Mouse (Mus musculus) T-helper 17 cell (primary cell): Measurements from ENCODE around the gene Enthd1.
"Not testable (repeated sequence)": the region's sequence is repeated elsewhere in the genome, so short reads cannot be mapped to it uniquely, and the experiment has no call there.

Experiments
- in situ Hi-C, 2 experiments: fragments of 300-600 bp; cut with MboI, MseI; formaldehyde crosslinking; loops; 1 replicate in 1 of 2; 2 replicates in 1 of 2; pipeline ENCODE4 v1.15.1; 2025; ENCODE audit warnings: high pct_unique_total_duplicates in 2 of 2

Enthd1 gene

GRCm38 (mm10) chr15:80501106-80502096 lies 63.6 kb downstream of the Enthd1 start:
- in situ Hi-C loops, result no loop called here

DNA sequence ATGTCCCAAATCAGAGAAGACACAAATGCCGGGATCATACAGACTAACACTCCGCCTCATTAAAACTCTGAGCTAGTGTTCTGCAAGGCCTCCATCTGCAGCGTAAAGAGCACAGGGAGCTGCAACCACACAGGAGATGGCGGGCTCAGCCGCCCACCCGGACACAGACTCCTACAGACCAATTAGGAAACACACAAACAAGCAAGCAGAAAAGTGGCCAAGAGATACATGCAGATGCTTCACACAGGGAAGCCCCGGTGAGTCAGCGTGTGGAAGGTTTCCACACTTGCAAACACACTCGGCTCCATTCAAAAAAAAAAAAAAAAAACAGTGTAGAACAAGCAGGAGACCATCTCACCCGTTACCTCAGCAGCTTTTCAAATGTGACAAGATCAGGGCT lies 64.5 kb downstream of the Enthd1 start:
- in situ Hi-C loops, result no loop called here

GRCm38 (mm10) chr15:80497733-80498132 lies 67.2 kb downstream of the Enthd1 start:
- in situ Hi-C loops, result not testable (repeated sequence)

GRCm38 (mm10) chr15:80491505-80491904 lies 73.5 kb downstream of the Enthd1 start:
- in situ Hi-C loops, result no loop called here

GRCm38 (mm10) chr15:80490151-80490550 lies 74.8 kb downstream of the Enthd1 start:
- in situ Hi-C loops, result no loop called here

DNA sequence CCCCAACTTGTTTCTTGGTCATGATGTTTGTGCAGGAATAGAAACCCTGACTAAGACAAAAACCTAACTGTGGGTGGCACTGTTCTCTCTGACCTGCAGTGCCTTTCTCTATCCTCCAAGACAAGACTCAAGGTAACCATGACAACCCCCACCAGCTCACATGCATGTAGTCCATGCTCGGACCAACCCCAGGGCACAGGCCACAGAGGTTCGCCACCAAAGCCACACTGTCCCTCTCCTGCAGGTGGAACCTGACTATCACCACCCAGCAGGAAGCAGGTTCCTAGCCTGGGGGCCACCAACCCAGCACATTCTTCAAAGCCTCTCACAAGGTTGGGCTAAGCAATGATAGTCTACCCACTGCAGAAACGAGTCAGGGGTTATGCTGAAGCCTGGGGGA lies 76.3 kb downstream of the Enthd1 start:
- in situ Hi-C loops, result loop anchor here in 1 of 2 experiments (5.0 kb wide), 1 partner anchor 74 kb away; no protein-coding TSS in a partner anchor

- in situ Hi-C loops, result loop anchor here in 1 of 2 experiments (5.0 kb wide), 1 partner anchor 77 kb away; no protein-coding TSS in a partner anchor
Measured at GRCm38 (mm10) chr15:80485601-80486000, 79.4 kb downstream of the Enthd1 start.

- in situ Hi-C loops, result no loop called here
Measured at GRCm38 (mm10) chr15:80483041-80483705, 81.8 kb downstream of the Enthd1 start.

GRCm38 (mm10) chr15:80482348-80482747 lies 82.6 kb downstream of the Enthd1 start:
- in situ Hi-C loops, result no loop called here

DNA sequence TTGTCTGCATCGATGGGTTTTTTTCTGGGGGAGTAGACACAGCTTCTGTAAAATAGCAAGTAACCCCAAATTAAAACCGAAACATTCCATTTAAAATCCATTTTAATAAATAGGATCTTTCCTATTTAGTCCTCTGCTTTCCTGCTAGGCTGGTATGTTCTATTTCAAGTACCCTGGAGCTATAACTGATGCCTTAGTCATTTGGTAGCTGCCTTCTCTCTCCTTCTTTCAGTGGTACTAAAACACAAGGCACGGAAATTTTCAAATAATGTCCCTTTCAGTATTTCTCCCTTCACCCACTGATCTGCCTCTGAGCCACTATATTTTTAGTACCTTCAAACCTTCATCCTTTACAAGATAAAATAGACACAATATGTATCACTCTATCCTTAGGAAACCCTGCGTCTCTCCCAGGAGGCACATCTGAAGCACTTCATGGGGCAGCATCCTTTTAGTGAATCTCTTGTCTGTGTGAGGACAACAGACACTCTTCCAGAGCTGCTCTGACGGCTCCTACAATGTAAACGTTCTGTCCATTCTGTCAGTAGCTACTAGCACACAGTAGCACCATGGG lies 90.4 kb downstream of the Enthd1 start:
- in situ Hi-C loops, result no loop called here

GRCm38 (mm10) chr15:80467876-80468275 lies 97.1 kb downstream of the Enthd1 start:
- in situ Hi-C loops, result no loop called here

DNA sequence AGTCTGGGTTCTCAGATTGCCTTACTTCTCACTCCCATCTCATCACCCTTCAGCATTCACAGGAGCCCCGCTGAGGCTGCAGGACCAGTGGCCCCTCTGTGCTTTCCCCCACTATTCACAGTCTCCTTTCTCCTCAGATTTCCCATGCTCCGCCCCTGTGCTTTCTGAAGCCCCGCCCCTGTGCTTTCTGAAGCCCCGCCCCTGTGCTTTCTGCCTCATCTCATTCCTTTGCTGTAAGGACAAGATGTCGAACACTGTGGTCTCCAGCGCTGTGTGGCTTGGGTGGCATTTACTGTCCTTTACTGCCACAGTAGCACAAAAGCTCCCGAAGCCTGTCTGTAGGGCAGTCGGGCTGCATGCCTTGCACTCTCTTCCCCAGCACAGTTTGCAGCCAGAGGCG lies 102.8 kb downstream of the Enthd1 start:
- in situ Hi-C loops, result no loop called here

DNA sequence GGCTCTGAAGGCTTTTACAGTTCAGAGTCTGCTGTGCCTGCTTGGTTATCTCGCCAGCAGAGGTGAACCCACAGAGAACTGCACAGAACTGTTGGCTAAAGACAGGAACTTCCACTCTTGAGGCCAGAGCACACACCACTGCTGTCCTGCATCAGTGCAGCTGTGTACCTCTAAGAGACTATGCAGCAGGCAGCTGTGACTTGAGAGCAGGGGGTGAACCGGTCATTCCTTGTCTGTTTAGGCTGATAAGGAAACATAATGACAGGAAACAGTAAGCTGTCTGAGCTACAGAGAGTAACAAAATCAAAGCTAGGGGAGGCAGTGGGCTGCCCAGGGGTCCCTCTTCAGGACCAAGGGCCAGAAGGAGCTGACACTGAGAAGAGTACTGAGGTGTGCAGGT lies 103.5 kb downstream of the Enthd1 start:
- in situ Hi-C loops, result no loop called here

GRCm38 (mm10) chr15:80460011-80460410 lies 104.9 kb downstream of the Enthd1 start:
- in situ Hi-C loops, result no loop called here

GRCm38 (mm10) chr15:80457984-80458383 lies 107.0 kb downstream of the Enthd1 start:
- in situ Hi-C loops, result no loop called here

DNA sequence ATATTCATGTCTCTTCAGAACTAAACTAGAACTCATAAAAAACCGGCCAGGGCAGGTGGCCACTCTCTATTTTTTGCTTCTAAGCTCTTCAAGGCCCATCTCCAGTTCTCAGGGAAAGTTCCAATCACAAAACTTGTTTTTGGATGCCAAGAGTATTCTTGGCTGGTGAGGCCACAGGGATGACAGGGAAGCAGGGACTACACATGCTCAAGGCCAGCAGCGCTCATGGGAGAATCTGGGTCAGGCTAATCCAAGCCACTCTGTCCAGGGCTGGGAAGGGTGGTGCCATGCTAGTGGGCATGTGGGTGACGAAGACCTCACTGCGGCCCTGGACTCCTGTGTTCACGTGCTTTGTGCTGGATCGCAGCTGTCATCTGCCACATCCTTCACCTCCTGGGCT lies 110.5 kb downstream of the Enthd1 start:
- in situ Hi-C loops, result no loop called here

DNA sequence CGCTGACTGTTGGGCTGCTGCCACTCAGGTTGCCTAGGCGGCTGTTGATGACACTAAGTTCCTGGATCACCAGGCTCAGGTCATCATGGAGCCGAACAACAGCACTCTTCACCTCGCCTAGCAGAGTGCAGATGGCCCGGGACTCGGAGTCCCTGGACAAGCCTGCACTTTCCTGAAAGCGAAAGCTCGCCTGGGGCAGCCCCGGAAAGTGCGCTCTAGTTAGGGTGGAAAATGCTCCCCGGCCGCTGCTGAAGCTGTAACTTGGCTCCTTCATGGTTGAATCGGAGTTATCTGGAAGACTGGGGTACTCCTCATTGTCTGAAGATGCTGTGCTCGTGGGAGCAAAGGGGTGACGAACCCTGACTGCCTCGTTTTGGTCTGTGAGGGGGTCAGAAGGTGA lies 112.5 kb downstream of the Enthd1 start:
- in situ Hi-C loops, result no loop called here

- in situ Hi-C loops, result no loop called here
Measured at GRCm38 (mm10) chr15:80445956-80446687, 118.8 kb downstream of the Enthd1 start.

DNA sequence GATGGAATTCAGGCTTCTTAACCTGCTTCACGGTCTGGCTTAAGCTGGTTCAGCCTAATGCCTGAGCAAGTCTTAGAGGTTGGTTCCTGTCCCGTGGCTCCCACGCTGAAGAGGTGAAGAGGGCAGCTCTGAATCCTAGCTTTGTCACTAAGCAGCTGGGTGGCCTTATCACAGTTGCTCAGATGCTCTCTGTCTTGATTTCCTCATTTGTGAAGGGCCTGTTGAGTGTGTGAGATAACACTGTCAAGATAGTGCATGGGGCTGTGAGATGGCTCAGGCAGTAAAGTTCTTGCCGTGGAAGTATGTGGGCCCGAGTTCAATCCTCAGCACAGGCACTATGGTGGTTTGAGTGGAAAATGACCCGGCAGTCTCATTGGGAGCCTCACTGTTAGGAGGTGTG lies 124.8 kb downstream of the Enthd1 start:
- in situ Hi-C loops, result no loop called here

GRCm38 (mm10) chr15:80438423-80438822 lies 126.5 kb downstream of the Enthd1 start:
- in situ Hi-C loops, result no loop called here

DNA sequence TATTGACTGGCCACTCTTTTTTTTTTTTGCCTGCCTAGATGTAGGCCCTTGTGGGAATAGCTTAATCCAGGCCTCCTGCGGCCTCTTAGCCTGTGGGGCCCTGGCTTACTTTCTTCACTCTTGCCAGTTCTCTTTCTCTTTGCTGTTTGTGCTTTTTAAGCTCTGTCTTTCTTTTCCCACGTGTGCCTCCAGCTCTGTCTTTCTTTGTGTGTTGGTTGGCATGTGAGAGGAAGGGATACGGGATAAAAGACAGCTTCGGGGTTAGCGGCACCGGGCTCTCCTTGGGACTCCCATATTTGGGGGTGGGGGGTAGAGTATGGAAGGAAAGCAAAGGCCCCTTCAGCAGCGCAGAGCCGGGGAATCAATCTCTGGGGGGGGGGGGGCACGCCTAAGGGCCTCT lies 127.0 kb downstream of the Enthd1 start:
- in situ Hi-C loops, result no loop called here

DNA sequence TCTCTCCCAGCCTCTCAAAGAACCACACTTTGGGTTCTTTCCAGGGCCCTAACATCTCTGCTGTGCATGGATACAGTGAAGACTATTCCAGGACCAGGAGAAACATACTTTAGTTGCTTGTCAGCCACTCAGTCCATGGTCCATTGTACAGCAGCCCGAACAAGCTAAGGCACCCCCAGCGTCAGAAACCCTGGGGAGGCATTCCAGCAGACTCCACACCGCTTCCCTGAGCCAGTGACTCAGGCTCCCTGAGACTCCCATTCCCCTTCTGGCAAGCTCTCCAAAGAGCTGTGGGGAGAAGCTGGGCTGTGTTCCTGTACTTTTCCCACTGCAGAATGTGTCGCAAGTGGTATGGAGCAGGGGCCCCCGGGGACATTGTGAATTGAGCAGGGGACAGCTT lies 128.0 kb downstream of the Enthd1 start:
- in situ Hi-C loops, result no loop called here
